Mouse (Mus musculus) lung, embryonic 16.5 days (tissue): ENCODE data around the gene Aldh3b1. TPM values are rescaled to one million over a fixed set of nuclear protein-coding genes. Genes with fewer than 3 reads are reported as not detected.

Source experiments
- ATAC-seq: fragments of 200-750 bp; cut with Nextera tagmentation; 2 replicates; pipeline ENCODE4 v1.8.0; 2017; ENCODE audit warnings: low read depth, mild to moderate bottlenecking, moderate library complexity
- H3K27ac ChIP-seq: fragments of 300-500 bp; sonication (generic); 2 replicates; pipeline ENCODE4 v1.5.1; 2014; ENCODE audit warnings: mild to moderate bottlenecking, control low read depth, low read length
- H3K27me3 ChIP-seq: fragments of 300-500 bp; sonication (generic); 2 replicates; pipeline ENCODE4 v1.6.1; 2014; ENCODE audit warnings: low read depth, low read length, mixed read lengths; ENCODE audit not compliant: control insufficient read depth, insufficient read depth
- H3K36me3 ChIP-seq: fragments of 300-500 bp; sonication (generic); 2 replicates; pipeline ENCODE4 v1.6.1; 2014; ENCODE audit warnings: low read length; ENCODE audit not compliant: control insufficient read depth, insufficient read depth
- H3K4me1 ChIP-seq: fragments of 300-500 bp; sonication (generic); replicated peaks from 2 replicates; pipeline ENCODE4 v1.6.1; 2014; ENCODE audit warnings: low read length, mixed read lengths; ENCODE audit not compliant: control insufficient read depth, insufficient read depth
- H3K4me2 ChIP-seq: fragments of 300-500 bp; sonication (generic); 2 replicates; pipeline ENCODE4 v1.6.1; 2014; ENCODE audit warnings: low read depth, low read length, control low read depth
- H3K4me3 ChIP-seq: fragments of 300-500 bp; sonication (generic); 2 replicates; pipeline ENCODE4 v1.5.1; 2014; ENCODE audit warnings: mild to moderate bottlenecking, low read length, control low read depth
- H3K9ac ChIP-seq: fragments of 300-500 bp; sonication (generic); 2 replicates; pipeline ENCODE4 v1.6.1; 2014; ENCODE audit warnings: low read length, control low read depth
- H3K9me3 ChIP-seq: fragments of 300-500 bp; sonication (generic); 2 replicates; pipeline ENCODE4 v1.6.1; 2016; ENCODE audit warnings: low read length; ENCODE audit not compliant: control insufficient read depth
- WGBS: fragments of 180-500 bp; shearing (Covaris S2); extraction: QIAGEN DNeasy Blood & Tissue Kit; methylation state at CpG from one replicate; pipeline ENCODE4 v1.1.7; 2014; 5-methylcytosine and 5-hydroxymethylcytosine counted together
- polyA plus RNA-seq: library from polyadenylated mRNA; unstranded; fragments of >200 nt; fragmentation: Nextera tagmentation; extraction: Ambion mirVana; gene quantifications from 2 replicates; pipeline ENCODE4 v1.2.1, GENCODE M21; 2015

Gene Aldh3b1
- polyA plus RNA-seq, 1 experiment from 2014 or later: 5.9 TPM

DNA sequence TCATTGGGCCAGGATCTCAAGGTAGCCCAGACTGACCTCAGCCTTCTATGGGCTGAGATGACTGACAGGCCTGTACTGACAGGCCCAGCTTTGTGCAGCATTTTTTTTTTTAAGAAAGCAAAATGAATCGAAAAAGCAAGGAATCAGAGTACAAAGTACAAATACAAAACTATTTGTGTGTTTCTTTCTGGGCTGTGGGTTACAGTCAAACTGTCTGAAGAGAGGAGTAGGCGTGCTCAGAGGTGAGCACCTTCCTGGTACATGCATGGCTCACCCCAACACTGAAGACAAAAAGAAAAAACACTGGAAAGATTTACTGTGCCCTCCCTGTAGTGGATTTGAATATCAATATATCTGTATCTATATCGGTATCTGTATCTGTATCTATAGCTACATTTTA lies 18.2 kb upstream of the Aldh3b1 start:
- no peak overlapping the region for H3K4me3 ChIP-seq
- H3K4me2 ChIP-seq: no peak overlapping the region
- 0 out of 2 replicates have a peak, but pooled peaks cover 3% of the 10 kb centered on the region for H3K4me1 ChIP-seq
- no peak overlapping the region for H3K9ac ChIP-seq
- WGBS: 73% methylated on average over 3 of the region's 3 CpGs
- H3K27me3 ChIP-seq: no peaks in the 10 kb centered on the region
- no peaks in the 10 kb centered on the region for H3K9me3 ChIP-seq
- ATAC-seq: no peak
- no peak overlapping the region for H3K27ac ChIP-seq
- no peaks in the 10 kb centered on the region for H3K36me3 ChIP-seq

DNA sequence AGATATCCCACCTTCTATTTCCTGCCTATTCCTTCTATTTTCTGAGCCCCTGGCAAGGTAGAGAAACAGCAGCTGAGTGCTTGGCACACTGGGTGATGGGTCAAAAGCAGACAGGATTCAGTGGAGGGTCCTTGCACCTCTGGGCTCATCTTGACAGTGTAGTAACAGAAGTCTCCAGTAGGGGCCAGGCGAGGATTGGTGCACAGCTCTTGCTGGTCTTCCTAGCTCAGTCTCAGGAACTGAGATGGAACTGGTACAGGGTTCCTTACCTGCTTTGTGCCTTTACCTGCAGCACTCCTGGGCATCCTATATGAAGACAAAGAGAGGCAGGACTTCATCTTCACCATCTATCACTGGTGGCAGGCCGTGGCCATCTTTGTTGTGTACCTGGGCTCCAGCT lies 17.1 kb upstream of the Aldh3b1 start:
- Histone ChIP-seq H3K36me3 (no peaks in the 10 kb centered on the region), H3K27me3 (no peaks in the 10 kb centered on the region), H3K27ac (no peak overlapping the region), H3K4me2 (no peak overlapping the region), H3K4me3 (no peak overlapping the region), H3K4me1 (0 out of 2 replicates have a peak, but pooled peaks cover 3% of the 10 kb centered on the region), H3K9ac (no peak overlapping the region), H3K9me3 (no peaks in the 10 kb centered on the region)
- WGBS: 17% methylated on average over 2 of the region's 2 CpGs
- ATAC-seq: peak; percentile 73; the same call in 1 of the 2 replicates

DNA sequence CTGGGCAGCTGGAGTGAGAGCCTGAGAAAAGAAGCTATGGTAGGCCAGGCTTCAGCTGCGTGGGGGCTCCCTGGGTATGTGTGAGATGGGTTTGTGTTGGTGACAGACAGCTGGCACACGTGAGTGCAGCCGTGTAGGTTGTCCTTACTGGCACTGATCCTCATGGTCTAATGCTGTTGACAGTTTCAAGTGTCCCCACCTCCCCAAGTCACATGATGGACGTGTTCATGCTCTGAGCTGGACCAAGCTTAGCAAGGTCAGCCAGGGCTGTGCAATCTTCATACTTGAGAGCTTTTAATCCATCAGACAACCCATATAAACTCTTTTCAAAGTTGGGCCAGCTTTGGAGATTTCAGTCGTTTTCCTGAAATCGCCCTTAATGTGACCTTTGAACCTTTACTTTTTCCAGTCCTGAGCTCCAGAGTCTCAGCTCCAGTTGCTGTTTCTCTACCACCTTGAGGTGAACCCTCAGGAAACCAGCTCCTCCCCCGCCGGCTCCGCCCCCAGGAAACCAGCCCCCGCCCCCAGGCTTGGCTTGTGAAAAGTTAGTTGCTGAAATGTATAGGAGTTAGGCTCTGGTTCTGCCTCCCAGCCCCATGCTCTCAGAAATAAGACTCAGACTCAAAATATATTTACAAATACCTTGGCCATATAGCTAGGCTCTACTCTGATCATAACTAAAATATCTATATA lies 16.4 kb upstream of the Aldh3b1 start:
- 20% methylated on average over 10 of the region's 10 CpGs for WGBS
- Histone ChIP-seq H3K4me3 (no peak overlapping the region), H3K27me3 (no peaks in the 10 kb centered on the region), H3K9ac (no peak overlapping the region), H3K9me3 (no peaks in the 10 kb centered on the region), H3K36me3 (no peaks in the 10 kb centered on the region), H3K27ac (no peak overlapping the region), H3K4me2 (no peak overlapping the region), H3K4me1 (0 out of 2 replicates have a peak, but pooled peaks cover 3% of the 10 kb centered on the region)
- ATAC-seq: no peak

DNA sequence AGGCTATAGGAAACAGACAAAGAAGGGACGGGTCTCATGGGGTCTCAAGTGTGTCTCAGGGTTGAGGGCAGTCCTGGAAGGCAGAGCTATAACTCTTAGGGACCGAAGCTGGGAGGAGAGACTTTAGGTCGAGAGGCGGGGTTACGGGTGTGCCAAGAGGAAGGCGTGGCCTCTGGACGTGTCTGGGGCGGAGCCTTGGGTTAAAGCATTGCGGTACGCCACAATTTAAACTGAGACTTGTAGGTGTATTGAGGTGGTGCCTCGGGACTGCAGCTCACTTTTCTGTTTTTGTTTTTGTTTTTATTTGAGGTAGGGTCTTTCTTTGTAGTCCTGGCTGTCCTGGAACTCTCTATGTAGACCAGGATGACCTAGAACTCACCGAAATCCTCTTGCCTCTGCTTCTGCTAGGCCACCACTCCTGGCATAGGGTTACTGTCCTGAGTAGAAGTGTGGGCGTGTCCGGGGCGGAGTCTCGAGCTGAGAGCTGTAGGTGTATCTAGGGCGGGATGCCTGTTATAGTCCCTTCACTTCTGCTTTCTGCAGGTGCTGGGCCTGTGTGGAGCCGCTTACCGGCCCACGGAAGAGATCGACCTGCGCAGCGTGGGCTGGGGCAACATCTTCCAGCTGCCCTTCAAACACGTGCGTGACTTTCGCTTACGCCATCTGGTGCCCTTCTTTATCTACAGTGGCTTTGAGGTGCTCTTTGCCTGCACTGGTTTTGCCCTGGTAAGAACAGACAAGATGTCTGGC lies 13.6 kb upstream of the Aldh3b1 start:
- Histone ChIP-seq H3K4me2 (peak overlapping the region; percentile 49), H3K4me3 (peak overlapping the region; percentile 19; the same call in 1 of the 2 replicates), H3K27me3 (no peaks in the 10 kb centered on the region), H3K27ac (no peak overlapping the region), H3K36me3 (no peaks in the 10 kb centered on the region), H3K4me1 (0 out of 2 replicates have a peak, but pooled peaks cover 3% of the 10 kb centered on the region), H3K9me3 (no peaks in the 10 kb centered on the region), H3K9ac (0 out of 2 replicates have a peak overlapping the region, but pooled peaks have one; percentile 32)
- WGBS: 23% methylated on average over 27 of the region's 27 CpGs
- peak; percentile 55; the same call in 1 of the 2 replicates for ATAC-seq

DNA sequence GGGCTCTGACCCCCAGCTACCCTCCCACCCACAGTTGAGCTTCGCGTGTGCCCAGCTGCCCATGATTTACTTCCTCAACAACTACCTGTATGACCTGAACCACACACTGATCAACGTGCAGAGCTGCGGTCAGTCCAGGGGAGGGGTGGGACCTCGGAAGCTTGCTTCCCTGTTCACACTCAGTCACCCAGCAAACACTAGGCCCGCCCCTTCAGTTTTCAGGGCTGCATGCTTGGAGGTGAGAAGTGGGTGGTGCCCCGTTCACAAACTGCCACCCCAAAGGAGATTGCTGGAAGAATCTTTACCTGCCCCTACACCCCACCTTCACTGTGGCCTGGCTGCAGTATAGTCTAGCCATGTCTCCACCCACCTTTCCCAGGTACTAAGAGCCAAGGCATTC lies 12.7 kb upstream of the Aldh3b1 start:
- Histone ChIP-seq H3K27me3 (no peaks in the 10 kb centered on the region), H3K36me3 (no peaks in the 10 kb centered on the region), H3K4me3 (no peak overlapping the region), H3K4me1 (0 out of 2 replicates have a peak, but pooled peaks cover 3% of the 10 kb centered on the region), H3K9me3 (no peaks in the 10 kb centered on the region), H3K4me2 (no peak overlapping the region), H3K9ac (no peak overlapping the region), H3K27ac (no peak overlapping the region)
- ATAC-seq: no peak
- WGBS: 78% methylated on average over 7 of the region's 7 CpGs

DNA sequence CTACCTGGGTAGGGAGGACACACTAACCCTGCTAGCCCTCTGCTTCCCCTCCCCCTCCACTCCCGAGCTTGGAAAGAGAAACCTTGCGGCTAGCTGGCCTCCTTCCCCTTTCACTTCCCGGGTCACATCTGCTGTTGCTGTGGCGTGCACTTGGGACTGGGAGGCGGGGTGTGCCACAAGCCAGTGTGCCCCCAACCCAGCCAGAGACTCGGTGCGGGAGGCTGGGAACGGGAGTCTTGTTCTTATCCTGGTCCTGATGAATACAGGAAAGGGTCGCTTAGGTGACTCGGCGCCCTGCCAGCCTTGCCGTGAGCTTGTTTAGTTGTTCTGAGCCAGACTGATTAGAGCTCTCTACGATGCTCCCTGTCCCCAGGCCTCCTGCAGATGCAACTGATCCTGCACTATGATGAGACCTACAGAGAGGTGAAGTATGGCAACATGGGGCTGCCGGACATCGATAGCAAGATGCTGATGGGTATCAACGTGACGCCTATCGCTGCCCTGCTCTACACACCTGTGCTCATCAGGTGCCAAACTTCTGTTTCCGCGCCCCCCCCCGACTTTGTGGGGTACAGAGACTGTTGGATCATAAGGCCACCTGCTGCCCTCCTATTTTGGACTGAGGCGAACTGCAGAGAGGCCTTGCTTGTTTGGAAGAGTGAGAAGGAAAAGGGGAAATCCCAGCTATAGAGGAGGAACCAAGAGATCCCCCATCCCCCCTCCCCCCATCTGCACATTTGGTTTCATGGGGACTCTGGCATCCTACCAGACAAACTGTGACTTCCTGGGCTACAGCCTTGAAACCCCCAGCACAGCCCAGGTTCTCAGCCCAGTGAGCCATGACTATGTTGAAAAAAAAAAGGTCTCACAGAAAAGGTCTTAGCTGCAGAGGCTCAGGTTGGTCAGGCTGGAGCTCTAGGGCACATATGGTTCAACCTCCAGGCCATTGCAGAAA lies 6.6 kb upstream of the Aldh3b1 start:
- peaks cover 8% of the 10 kb centered on the region for H3K4me1 ChIP-seq
- no peaks in the 10 kb centered on the region for H3K36me3 ChIP-seq
- WGBS: 7% methylated on average over 22 of the region's 22 CpGs
- no peaks in the 10 kb centered on the region for H3K27me3 ChIP-seq
- no peak overlapping the region for H3K27ac ChIP-seq
- H3K9ac ChIP-seq: peak overlapping the region; percentile 67
- H3K9me3 ChIP-seq: no peaks in the 10 kb centered on the region
- H3K4me2 ChIP-seq: peak overlapping the region; percentile 84
- peak overlapping the region; percentile 50 for H3K4me3 ChIP-seq
- peak; percentile 35 for ATAC-seq

DNA sequence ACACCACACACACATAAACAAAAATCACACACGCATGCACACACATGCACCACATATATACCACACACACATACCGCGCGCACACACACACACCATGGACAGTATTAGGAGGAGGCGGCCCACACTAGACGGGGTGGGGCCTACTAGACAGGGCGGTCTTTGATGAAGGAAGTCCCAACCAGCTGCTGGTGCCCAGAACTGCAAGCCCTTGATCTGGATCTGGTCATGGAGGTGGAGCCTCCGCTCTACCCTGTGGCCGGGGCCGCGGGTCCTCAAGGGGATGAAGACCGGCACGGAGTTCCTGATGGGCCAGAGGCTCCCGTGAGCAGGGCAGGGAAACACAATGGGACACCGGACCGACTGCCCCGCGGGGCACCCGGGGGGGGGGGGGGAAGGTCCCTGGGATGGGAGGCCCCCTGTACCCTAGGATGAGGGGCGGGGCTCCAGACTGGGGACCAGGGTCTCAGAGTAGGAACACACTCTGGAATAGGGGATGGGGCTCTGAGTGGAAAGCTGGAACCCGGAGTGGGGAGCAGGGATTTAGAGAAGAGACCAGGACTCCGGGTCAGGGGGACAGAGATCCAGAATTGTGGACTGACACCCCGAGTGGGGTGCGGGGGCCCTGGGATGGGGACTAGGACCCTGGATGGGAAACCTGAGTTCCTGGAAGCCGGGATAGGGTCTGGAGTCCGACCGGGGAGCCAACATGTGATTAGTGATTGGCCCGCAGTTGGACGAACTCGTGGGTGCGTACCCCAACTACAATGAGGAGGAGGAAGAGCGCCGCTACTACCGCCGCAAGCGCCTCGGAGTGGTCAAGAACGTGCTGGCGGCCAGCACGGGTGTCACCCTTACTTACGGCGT lies 5.7 kb upstream of the Aldh3b1 start, which contains the start of gene Unc93b1:
Unc93b1 (plus strand) TSS at position 155 of the 864 bp plus-strand sequence.
- Histone ChIP-seq H3K27me3 (no peaks in the 10 kb centered on the region), H3K4me1 (peaks cover 14% of the 10 kb centered on the region), H3K9me3 (no peaks in the 10 kb centered on the region), H3K9ac (peak within 1 kb of the TSS; percentile 67), H3K27ac (no peak within 1 kb of the TSS), H3K36me3 (no peaks in the 10 kb centered on the region), H3K4me3 (peak within 1 kb of the TSS; percentile 50), H3K4me2 (peak within 1 kb of the TSS; percentile 84)
- WGBS: 4% methylated on average over 42 of the region's 42 CpGs
- peak; percentile 91 for ATAC-seq

DNA sequence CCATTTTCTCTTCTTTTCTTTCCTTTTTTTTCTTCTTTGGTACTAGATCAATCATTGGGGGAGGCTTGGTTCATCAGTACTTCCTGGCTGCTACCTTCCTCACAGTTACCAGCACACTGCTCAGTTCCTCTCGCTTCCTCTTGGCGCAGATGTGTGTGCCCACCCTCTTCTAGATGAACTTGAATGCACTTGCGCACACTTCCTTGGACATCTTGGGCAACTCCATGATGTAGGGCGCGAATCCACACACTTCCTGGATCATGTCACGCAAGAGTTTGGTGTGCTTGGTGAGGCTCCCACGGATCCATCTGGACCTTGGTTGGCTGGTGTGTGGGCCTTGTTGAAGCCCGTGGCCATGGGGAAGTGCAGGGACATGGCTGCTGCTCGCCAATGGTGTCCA lies 2.1 kb upstream of the Aldh3b1 start:
- H3K4me1 ChIP-seq: peaks cover 29% of the 10 kb centered on the region
- no peak overlapping the region for H3K9ac ChIP-seq
- no peak for ATAC-seq
- no peaks in the 10 kb centered on the region for H3K36me3 ChIP-seq
- H3K27me3 ChIP-seq: no peaks in the 10 kb centered on the region
- 80% methylated on average over 9 of the region's 9 CpGs for WGBS
- no peak overlapping the region for H3K27ac ChIP-seq
- H3K4me3 ChIP-seq: no peak overlapping the region
- no peaks in the 10 kb centered on the region for H3K9me3 ChIP-seq
- no peak overlapping the region for H3K4me2 ChIP-seq
